Comparison of ENCODE assay signal across 14 mouse cellular contexts in genomic region chr2:52589514-52589913, GRCm38 (mm10).
DNase-seq lines count a peak whose midpoint lies in the region; ATAC-seq lines count a peak whose summit lies in the region.
"Had no signal": no experiment of that assay in that cellular context is flagged by ENCODE, and none has a peak within 500 bp of the region (broad histone marks: within the 10 kb centered on the region; RNA-seq: fewer than 3 reads in every experiment).

No protein-coding gene starts in this region.

- peak overlapping the region; percentile 76; the same call in 1 of the 2 replicates for H3K27ac ChIP-seq in heart, embryonic 12.5 days (ENCODE audit: poor library complexity, severe bottlenecking)
- 0 out of 2 replicates have a peak overlapping the region, but pooled peaks have one; percentile 68 for H3K27ac ChIP-seq in midbrain, embryonic 14.5 days (replicated peaks; ENCODE audit: low read depth, low read length)
- H3K27ac ChIP-seq in midbrain, embryonic 16.5 days (ENCODE audit: low read length) = no peak overlapping the region
- peak overlapping the region; percentile 74; the same call in 1 of the 2 replicates for H3K27ac ChIP-seq in limb, embryonic 10.5 days
- H3K27ac ChIP-seq: embryonic facial prominence, embryonic 12.5 days had no signal

- H3K4me1 ChIP-seq in heart, embryonic 12.5 days (replicated peaks) = peaks cover 17% of the 10 kb centered on the region
- H3K4me1 ChIP-seq in midbrain, embryonic 14.5 days (ENCODE audit: control insufficient read depth, insufficient read depth, low read length) = peaks cover 9% of the 10 kb centered on the region; the same call in 1 of the 2 replicates
- peaks cover 13% of the 10 kb centered on the region; the same call in 1 of the 2 replicates for H3K4me1 ChIP-seq in midbrain, embryonic 16.5 days (ENCODE audit: control insufficient read depth, insufficient read depth, low read length)
- peaks cover 37% of the 10 kb centered on the region for H3K4me1 ChIP-seq in limb, embryonic 10.5 days

- no peak overlapping the region for H3K4me3 ChIP-seq in heart, embryonic 12.5 days
- no peak overlapping the region for H3K4me3 ChIP-seq in midbrain, embryonic 14.5 days (replicated peaks; ENCODE audit: low read depth, low read length)
- H3K4me3 ChIP-seq in midbrain, embryonic 16.5 days (ENCODE audit: low read depth, low read length) = no peak overlapping the region
- no peak overlapping the region for H3K4me3 ChIP-seq in limb, embryonic 10.5 days
- H3K4me3 ChIP-seq: embryonic facial prominence, embryonic 12.5 days had no signal

- WGBS in heart, embryonic 12.5 days = 86% methylated on average over 4 of the region's 4 CpGs
- WGBS in midbrain, embryonic 14.5 days = 91% methylated on average over 4 of the region's 4 CpGs
- WGBS in midbrain, embryonic 16.5 days = 87% methylated on average over 4 of the region's 4 CpGs
- 88% methylated on average over 4 of the region's 4 CpGs for WGBS in limb, embryonic 10.5 days

- no peak overlapping the region for H3K9ac ChIP-seq in heart, embryonic 12.5 days
- no peak overlapping the region for H3K9ac ChIP-seq in midbrain, embryonic 14.5 days (replicated peaks; ENCODE audit: low read length)
- no peak overlapping the region for H3K9ac ChIP-seq in midbrain, embryonic 16.5 days (ENCODE audit: low read depth, low read length)
- H3K9ac ChIP-seq: embryonic facial prominence, embryonic 12.5 days had no signal

- ATAC-seq in heart, embryonic 12.5 days (ENCODE audit: insufficient number of reproducible peaks, low FRiP score) = no peak
- ATAC-seq in midbrain, embryonic 14.5 days (ENCODE audit: low FRiP score, low TSS enrichment) = no peak
- no peak for ATAC-seq in midbrain, embryonic 16.5 days

- H3K9me3 ChIP-seq in heart, embryonic 12.5 days (replicated peaks) = no peaks in the 10 kb centered on the region
- H3K9me3 ChIP-seq in midbrain, embryonic 14.5 days (ENCODE audit: control insufficient read depth, low read length) = no peaks in the 10 kb centered on the region
- no peaks in the 10 kb centered on the region for H3K9me3 ChIP-seq in midbrain, embryonic 16.5 days (replicated peaks; ENCODE audit: control insufficient read depth, low read length, poor library complexity, severe bottlenecking)
- no peaks in the 10 kb centered on the region for H3K9me3 ChIP-seq in limb, embryonic 10.5 days (replicated peaks)
- H3K9me3 ChIP-seq: embryonic facial prominence, embryonic 12.5 days; G1E had no signal

- no peak for DNase-seq in heart, adult 11 months
- DNase-seq in midbrain, embryonic 14.5 days = no peak
- DNase-seq in limb, embryonic 10.5 days (ENCODE audit: low spot score) = no peak
- DNase-seq in thymus, postnatal 10 days (ENCODE audit: low spot score in 2 of 2) = no peak
- DNase-seq in cerebellum, adult 9-10 months = no peak
- no peak for DNase-seq in testis, postnatal 14 days (ENCODE audit: low spot score)
- DNase-seq: adrenal gland, adult 8-10 months; cerebellum, adult 11 months; kidney, adult 11 months; lung, postnatal 36 days had no signal

- H3K27me3 ChIP-seq in heart, embryonic 12.5 days (replicated peaks) = no peaks in the 10 kb centered on the region
- H3K27me3 ChIP-seq in midbrain, embryonic 14.5 days (ENCODE audit: control insufficient read depth, insufficient read depth, low read length) = no peaks in the 10 kb centered on the region
- H3K27me3 ChIP-seq in midbrain, embryonic 16.5 days (ENCODE audit: control insufficient read depth, insufficient read depth, low read depth, low read length) = no peaks in the 10 kb centered on the region
- H3K27me3 ChIP-seq in limb, embryonic 10.5 days (ENCODE audit: low read depth, poor library complexity, severe bottlenecking) = no peaks in the 10 kb centered on the region
- H3K27me3 ChIP-seq: embryonic facial prominence, embryonic 12.5 days had no signal

- H3K4me2 ChIP-seq in heart, embryonic 12.5 days = no peak overlapping the region
- H3K4me2 ChIP-seq in midbrain, embryonic 14.5 days (ENCODE audit: low read length) = no peak overlapping the region
- no peak overlapping the region for H3K4me2 ChIP-seq in midbrain, embryonic 16.5 days (ENCODE audit: low read length)
- H3K4me2 ChIP-seq: embryonic facial prominence, embryonic 12.5 days had no signal

- no peaks in the 10 kb centered on the region for H3K36me3 ChIP-seq in heart, embryonic 12.5 days
- H3K36me3 ChIP-seq in midbrain, embryonic 14.5 days (ENCODE audit: control insufficient read depth, insufficient read depth, low read length) = no peaks in the 10 kb centered on the region
- H3K36me3 ChIP-seq in midbrain, embryonic 16.5 days (ENCODE audit: control insufficient read depth, insufficient read depth, low read length) = no peaks in the 10 kb centered on the region
- H3K36me3 ChIP-seq in limb, embryonic 10.5 days = no peaks in the 10 kb centered on the region
- H3K36me3 ChIP-seq: embryonic facial prominence, embryonic 12.5 days; G1E had no signal
